Mouse (Mus musculus) spleen, adult 2 months (tissue): ENCODE measurements around the gene Cdh18.

Source experiments
- CTCF ChIP-seq: fragments of 200-500 bp; IDR thresholded peaks from 2 replicates; pipeline ENCODE4 v1.5.1; 2011; ENCODE audit warnings: mild to moderate bottlenecking, inconsistent platforms; ENCODE audit not compliant: insufficient read depth, insufficient read length, insufficient replicate concordance; ENCODE audit errors: extremely low read depth
- POLR2A ChIP-seq: fragments of 200-500 bp; IDR thresholded peaks from 2 replicates; pipeline ENCODE4 v1.6.1; 2011; ENCODE audit warnings: low read depth, low read length, inconsistent platforms

DNA sequence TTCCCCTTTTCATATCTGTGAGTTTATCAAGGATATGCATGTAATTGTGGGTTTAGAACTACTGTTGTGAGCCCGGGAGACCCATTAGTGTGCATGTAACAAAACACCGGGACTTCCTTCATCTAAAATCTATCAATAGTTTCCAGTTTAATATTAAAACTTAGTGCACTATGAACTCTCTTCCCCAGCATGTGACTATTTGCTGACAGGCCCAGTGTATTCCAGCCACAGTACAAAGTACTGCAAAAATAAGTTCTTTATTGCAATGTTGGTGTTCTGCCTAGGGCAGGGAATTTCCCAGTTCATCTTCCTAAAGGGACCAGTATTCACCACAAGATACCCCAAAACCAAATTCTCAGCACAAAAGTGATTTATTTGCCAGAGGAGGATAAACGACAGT is 243.0 kb downstream of the Cdh18 start:
- no peak for TF ChIP-seq CTCF
- no peak for TF ChIP-seq POLR2A
